Mouse (Mus musculus) kidney, postnatal 0 days (tissue): Measurements from ENCODE around the gene Eml2. TPM values are rescaled to one million over a fixed set of nuclear protein-coding genes. Genes with fewer than 3 reads are reported as not detected.
"Not testable (repeated sequence)": the region's sequence is repeated elsewhere in the genome, so short reads cannot be mapped to it uniquely, and the experiment has no call there.

Experiments used
- ATAC-seq: fragments of 200-750 bp; cut with Nextera tagmentation; replicated peaks from 2 replicates; pipeline ENCODE4 v1.8.0; 2017; ENCODE audit warnings: low read depth, moderate number of reproducible peaks, moderate TSS enrichment, moderate library complexity; ENCODE audit not compliant: low FRiP score
- DNase-seq: peaks from one replicate; pipeline ENCODE4 v3.0.0-alpha.2; 2016; ENCODE audit warnings: low spot score
- H3K27ac ChIP-seq: fragments of 300-500 bp; sonication (generic); 2 replicates; pipeline ENCODE4 v1.5.1; 2014; ENCODE audit warnings: mild to moderate bottlenecking
- H3K27me3 ChIP-seq: fragments of 300-500 bp; sonication (generic); 2 replicates; pipeline ENCODE4 v1.6.1; 2014; ENCODE audit warnings: low read length, mixed read lengths; ENCODE audit not compliant: insufficient read depth
- H3K36me3 ChIP-seq: fragments of 300-500 bp; sonication (generic); 2 replicates; pipeline ENCODE4 v1.6.1; 2014; ENCODE audit warnings: low read length, mixed read lengths; ENCODE audit not compliant: insufficient read depth
- H3K4me1 ChIP-seq: fragments of 300-500 bp; sonication (generic); replicated peaks from 2 replicates; pipeline ENCODE4 v1.6.1; 2014; ENCODE audit warnings: antibody characterized with exemption, low read length, mixed read lengths; ENCODE audit not compliant: insufficient read depth
- H3K4me2 ChIP-seq: fragments of 300-500 bp; sonication (generic); 2 replicates; pipeline ENCODE4 v1.6.1; 2014; ENCODE audit warnings: mild to moderate bottlenecking, low read length, moderate library complexity, mixed read lengths
- H3K4me3 ChIP-seq: fragments of 300-500 bp; sonication (generic); replicated peaks from 2 replicates; pipeline ENCODE4 v1.5.1; 2014; ENCODE audit warnings: low read depth, low read length
- H3K9ac ChIP-seq: fragments of 300-500 bp; sonication (generic); 2 replicates; pipeline ENCODE4 v1.6.1; 2014; ENCODE audit warnings: low read depth, low read length
- H3K9me3 ChIP-seq: fragments of 300-500 bp; sonication (generic); replicated peaks from 2 replicates; pipeline ENCODE4 v1.6.1; 2016; ENCODE audit warnings: low read length, inconsistent platforms, mixed read lengths
- CTCF ChIP-seq: IDR thresholded peaks from 2 replicates; pipeline ENCODE4 v1.5.1; 2016; ENCODE audit warnings: antibody characterized with exemption, low read depth, mild to moderate bottlenecking, moderate library complexity
- WGBS: fragments of 180-500 bp; shearing (Covaris S2); extraction: QIAGEN DNeasy Blood & Tissue Kit; methylation state at CpG from one replicate; pipeline ENCODE4 v1.1.7; 2014; 5-methylcytosine and 5-hydroxymethylcytosine counted together
- polyA plus RNA-seq: library from polyadenylated mRNA; unstranded; fragments of >200 nt; fragmentation: Nextera tagmentation; extraction: Ambion mirVana; gene quantifications from 2 replicates; pipeline ENCODE4 v1.2.1, GENCODE M21; 2015

Gene Eml2
- polyA plus RNA-seq, 1 experiment from 2014 or later: 10.6 TPM

DNA sequence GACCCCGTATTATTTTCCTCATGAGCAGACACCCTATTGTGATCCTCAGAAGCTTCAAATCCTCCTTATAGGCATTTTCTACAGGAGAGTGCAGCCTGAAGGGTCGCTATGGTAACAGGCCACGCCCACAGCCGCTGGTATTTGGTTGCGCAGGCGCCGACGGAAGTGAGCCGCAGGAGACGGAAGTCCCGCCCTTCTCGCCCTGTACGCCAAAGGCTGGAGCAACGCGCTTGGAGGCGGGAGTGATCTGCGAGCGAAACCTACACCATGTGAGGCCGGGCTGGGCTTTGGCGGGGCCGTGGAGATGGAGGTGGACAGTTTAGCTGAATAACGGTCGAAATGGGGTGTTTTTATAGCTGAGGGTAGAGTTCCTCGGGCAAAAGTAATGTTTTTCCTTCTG, 26.6 kb upstream of the Eml2 start, which contains the start of gene Snrpd2:
Gene Snrpd2 (plus strand): TSS at position 97 of the 400 bp plus-strand sequence.
- 0% methylated on average over 24 of the region's 24 CpGs for WGBS
- no peak for TF ChIP-seq CTCF

DNA sequence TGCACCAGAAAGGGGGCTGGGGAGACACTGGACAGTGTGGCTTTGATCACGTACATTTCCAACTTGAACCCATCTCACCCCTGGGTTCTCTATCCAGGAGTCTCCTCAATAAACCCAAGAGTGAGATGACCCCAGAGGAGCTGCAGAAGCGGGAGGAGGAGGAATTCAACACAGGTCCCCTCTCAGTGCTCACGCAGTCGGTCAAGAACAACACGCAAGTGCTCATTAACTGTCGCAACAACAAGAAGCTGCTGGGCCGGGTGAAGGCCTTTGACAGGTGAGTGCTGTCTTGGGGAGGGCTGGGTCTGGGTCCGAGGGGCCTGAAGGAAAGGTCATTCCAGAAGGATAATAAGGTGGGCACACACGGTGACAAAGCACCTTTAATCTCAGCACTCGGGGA, 25.1 kb upstream of the Eml2 start:
- H3K27me3 ChIP-seq, DNase-seq, H3K9ac ChIP-seq, H3K4me2 ChIP-seq, H3K4me3 ChIP-seq, H3K27ac ChIP-seq, ATAC-seq, H3K9me3 ChIP-seq: not testable (repeated sequence)
- Histone ChIP-seq H3K4me1 (peaks cover 13% of the 10 kb centered on the region), H3K36me3 (peaks cover 35% of the 10 kb centered on the region)
- WGBS: 87% methylated on average over 10 of the region's 10 CpGs

More for the DNA sequence above, 26.6 kb upstream of the Eml2 start, which contains the start of gene Snrpd2:
- Histone ChIP-seq H3K9me3 (no peaks in the 10 kb centered on the region), H3K27me3 (no peaks in the 10 kb centered on the region), H3K27ac (peak within 1 kb of the TSS; percentile 75), H3K4me2 (peak within 1 kb of the TSS; percentile 89), H3K4me1 (peaks cover 13% of the 10 kb centered on the region), H3K36me3 (peaks cover 30% of the 10 kb centered on the region), H3K4me3 (peak within 1 kb of the TSS; percentile 61), H3K9ac (peak within 1 kb of the TSS; percentile 58)
- peak; percentile 97 for DNase-seq
- ATAC-seq: peak; percentile 91

DNA sequence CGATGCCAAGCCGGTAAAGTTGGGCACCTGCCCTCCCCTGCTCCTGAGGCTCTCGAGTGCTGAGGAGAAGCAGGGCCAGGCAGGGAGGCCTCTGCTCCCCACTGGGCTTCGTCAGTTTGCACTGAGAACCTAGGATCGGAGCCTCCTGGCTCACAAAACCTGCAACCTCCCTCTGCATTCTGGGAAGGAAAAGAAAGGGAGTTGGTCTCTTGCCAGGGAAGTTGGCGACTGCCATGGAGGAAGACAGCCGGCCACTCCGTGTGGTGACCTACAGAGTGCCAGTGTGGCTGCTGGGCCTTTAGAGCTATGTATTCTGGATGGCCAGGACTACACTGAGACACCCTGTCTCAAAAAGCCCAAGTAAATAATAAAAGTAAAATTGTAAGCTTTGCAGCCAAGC, 21.4 kb upstream of the Eml2 start:
- Histone ChIP-seq H3K4me1 (peaks cover 19% of the 10 kb centered on the region; the same call in 1 of the 2 replicates), H3K36me3 (peaks cover 29% of the 10 kb centered on the region), H3K27ac (no peak overlapping the region), H3K9me3 (no peaks in the 10 kb centered on the region), H3K9ac (no peak overlapping the region), H3K4me2 (no peak overlapping the region), H3K27me3 (0 out of 2 replicates have a peak, but pooled peaks cover 5% of the 10 kb centered on the region), H3K4me3 (no peak overlapping the region)
- TF ChIP-seq CTCF: no peak
- 85% methylated on average over 8 of the region's 8 CpGs for WGBS
- DNase-seq (no peak), ATAC-seq (no peak)

DNA sequence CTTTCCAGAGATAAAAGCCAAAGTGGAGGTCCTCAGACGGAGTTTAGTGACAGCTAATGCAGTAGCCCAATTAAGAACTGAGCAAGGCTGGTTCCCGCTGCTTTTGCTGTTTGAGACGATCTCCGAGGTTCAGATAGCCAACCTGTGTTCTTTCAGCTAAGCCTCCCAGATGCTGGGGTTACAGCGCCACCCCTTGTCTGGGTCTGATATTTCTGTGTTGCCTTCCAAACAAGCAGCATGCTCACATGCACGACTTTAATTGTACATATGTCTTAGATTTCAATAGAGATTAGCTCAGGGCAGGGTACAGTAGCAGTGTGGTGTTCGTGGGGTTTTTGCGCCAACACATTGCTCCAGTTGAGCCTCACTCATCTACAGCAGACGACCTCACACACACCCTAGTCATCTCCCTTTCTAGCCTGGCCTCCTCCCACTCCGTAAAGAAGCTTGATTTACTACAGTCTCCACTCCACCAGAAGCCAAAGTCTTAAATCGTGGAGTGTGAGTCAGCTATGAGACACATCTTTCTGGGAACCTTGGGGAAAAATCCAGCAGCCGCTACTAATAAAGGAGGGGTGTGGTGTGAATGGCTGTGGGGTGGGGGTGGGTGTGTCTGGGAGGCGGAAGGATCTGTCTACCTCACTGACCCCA, 20.3 kb upstream of the Eml2 start:
- 33% methylated on average over 13 of the region's 13 CpGs for WGBS
- H3K9me3 ChIP-seq: no peaks in the 10 kb centered on the region
- no peak overlapping the region for H3K9ac ChIP-seq
- no peak for ATAC-seq
- H3K36me3 ChIP-seq: peaks cover 29% of the 10 kb centered on the region
- DNase-seq: peak; percentile 72
- TF ChIP-seq CTCF: peak; percentile 54
- no peak overlapping the region for H3K27ac ChIP-seq
- no peak overlapping the region for H3K4me2 ChIP-seq
- peaks cover 15% of the 10 kb centered on the region; the same call in 1 of the 2 replicates for H3K4me1 ChIP-seq
- H3K27me3 ChIP-seq: 0 out of 2 replicates have a peak, but pooled peaks cover 7% of the 10 kb centered on the region
- no peak overlapping the region for H3K4me3 ChIP-seq

DNA sequence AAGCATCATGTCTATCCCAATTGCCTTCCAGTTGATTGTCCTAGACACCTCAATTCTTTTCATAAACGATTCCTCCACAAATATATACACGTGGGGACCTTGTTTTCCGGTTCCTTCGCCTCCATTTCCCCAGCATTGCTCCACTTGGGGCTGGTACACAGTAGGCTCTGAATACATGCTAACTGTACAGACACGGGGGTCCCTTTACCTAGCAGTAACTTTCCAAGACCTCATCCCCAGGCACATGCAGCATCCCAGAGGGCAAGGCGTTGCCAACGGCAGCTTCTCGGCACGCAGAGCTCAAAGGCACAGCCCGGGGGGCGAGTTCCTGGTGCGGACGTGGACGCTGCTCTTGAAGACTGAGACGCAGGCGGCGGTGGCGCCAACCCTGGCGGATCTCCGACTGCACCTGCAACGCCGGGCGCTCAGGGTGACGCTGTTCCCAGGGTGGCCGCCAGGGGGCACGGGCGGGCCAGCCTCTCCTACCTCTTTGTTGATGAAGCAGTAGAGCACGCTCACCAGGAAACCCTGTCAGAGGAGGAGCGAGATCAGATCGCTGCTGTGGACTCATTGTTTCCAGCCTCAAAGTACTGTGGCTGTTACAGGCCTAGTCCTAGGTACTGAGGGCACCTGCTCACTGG, 18.9 kb upstream of the Eml2 start:
- WGBS: 7% methylated on average over 30 of the region's 30 CpGs
- Histone ChIP-seq H3K4me3 (no peak overlapping the region), H3K9ac (no peak overlapping the region), H3K4me1 (peaks cover 15% of the 10 kb centered on the region; the same call in 1 of the 2 replicates), H3K9me3 (no peaks in the 10 kb centered on the region), H3K27ac (no peak overlapping the region), H3K4me2 (peak overlapping the region; percentile 37), H3K27me3 (0 out of 2 replicates have a peak, but pooled peaks cover 7% of the 10 kb centered on the region), H3K36me3 (peaks cover 22% of the 10 kb centered on the region)
- ATAC-seq (peak; percentile 71), DNase-seq (peak; percentile 88)
- TF ChIP-seq CTCF: peak; percentile 98

DNA sequence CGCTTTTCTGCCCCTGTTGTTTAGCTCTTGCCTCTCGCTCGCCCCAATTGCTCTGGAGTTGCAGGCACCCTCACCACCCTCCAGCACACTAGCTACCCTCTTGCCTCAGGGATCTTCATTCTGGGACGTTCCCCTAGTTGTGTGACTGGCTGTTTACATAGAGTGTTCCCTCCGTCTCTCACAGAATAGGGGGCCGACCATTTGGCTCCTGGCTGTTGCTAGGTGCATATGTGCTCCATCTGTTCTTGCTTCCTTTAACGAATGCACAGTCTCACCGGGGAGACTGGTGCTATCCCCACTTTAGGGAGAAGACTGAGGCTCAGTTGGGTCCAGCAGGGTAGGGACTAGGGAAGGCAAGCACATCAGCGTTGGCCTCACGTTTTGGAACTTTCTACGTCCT, 17.6 kb upstream of the Eml2 start:
- Histone ChIP-seq H3K27me3 (0 out of 2 replicates have a peak, but pooled peaks cover 7% of the 10 kb centered on the region), H3K27ac (no peak overlapping the region), H3K4me3 (no peak overlapping the region), H3K36me3 (peaks cover 12% of the 10 kb centered on the region), H3K4me2 (no peak overlapping the region), H3K9ac (no peak overlapping the region), H3K9me3 (no peaks in the 10 kb centered on the region), H3K4me1 (peaks cover 15% of the 10 kb centered on the region; the same call in 1 of the 2 replicates)
- DNase-seq (no peak), ATAC-seq (no peak)
- WGBS: 55% methylated on average over 11 of the region's 11 CpGs
- no peak for TF ChIP-seq CTCF
